Mouse (Mus musculus) CH12.LX (cell line): ENCODE measurements around the gene Fn1. TPM values are rescaled to one million over a fixed set of nuclear protein-coding genes. Genes with fewer than 3 reads are reported as not detected.

ENCODE experiments used
- DNase-seq: peaks from one replicate; pipeline ENCODE4 v3.0.0-alpha.2; 2013; ENCODE audit errors: extremely low read depth
- H3K27ac ChIP-seq: 2 replicates; pipeline ENCODE4 v1.5.1; 2012; ENCODE audit warnings: low read depth, mild to moderate bottlenecking, control low read depth, moderate library complexity; ENCODE audit not compliant: insufficient read depth
- H3K27me3 ChIP-seq: replicated peaks from 2 replicates; pipeline ENCODE3; 2012; ENCODE audit warnings: inconsistent platforms
- H3K36me3 ChIP-seq, 2 experiments: replicated peaks in 1 of 2; 2 replicates each; pipeline versions ENCODE3 to v1.6.1; 2012; ENCODE audit warnings: inconsistent platforms in 1 of 2, low read length in 1 of 2, mild to moderate bottlenecking in 1 of 2, mixed read lengths in 1 of 2, moderate library complexity in 1 of 2; ENCODE audit not compliant: control insufficient read depth in 1 of 2, insufficient read depth in 1 of 2
- H3K4me1 ChIP-seq, 2 experiments: 2 replicates each; pipeline ENCODE4 v1.6.1; 2012; ENCODE audit warnings: inconsistent platforms in 1 of 2, moderate library complexity in 1 of 2; ENCODE audit not compliant: insufficient read depth in 2 of 2, control insufficient read depth in 1 of 2
- H3K4me2 ChIP-seq: 2 replicates; pipeline ENCODE4 v1.6.1; 2012; ENCODE audit warnings: low read depth, mild to moderate bottlenecking, control low read depth; ENCODE audit not compliant: poor library complexity, insufficient read depth, severe bottlenecking
- H3K4me3 ChIP-seq, 3 experiments: fragments of 150-350 bp in 1 of 3; sonication (generic) in 1 of 3; replicated peaks in 1 of 3; 2 replicates each; pipeline versions ENCODE3 to v1.5.1; 2011 to 2012; ENCODE audit warnings: low read depth in 2 of 3, low read length in 2 of 3, mild to moderate bottlenecking in 2 of 3, moderate library complexity in 2 of 3, control low read depth in 1 of 3, improper control_type of control experiment in 1 of 3, inconsistent platforms in 1 of 3, mixed read lengths in 1 of 3; ENCODE audit not compliant: poor library complexity in 1 of 3
- H3K79me2 ChIP-seq: replicated peaks from 2 replicates; pipeline ENCODE4 v1.6.1; 2012; ENCODE audit warnings: mild to moderate bottlenecking, moderate library complexity; ENCODE audit not compliant: control insufficient read depth, poor library complexity, insufficient read depth, severe bottlenecking; ENCODE audit errors: extremely low read depth
- H3K9ac ChIP-seq: 2 replicates; pipeline ENCODE4 v1.6.1; 2012; ENCODE audit warnings: low read depth, mild to moderate bottlenecking, control low read depth, moderate library complexity; ENCODE audit not compliant: insufficient read depth
- H3K9me3 ChIP-seq: replicated peaks from 2 replicates; pipeline ENCODE3; 2012; ENCODE audit warnings: low read length, inconsistent platforms, mixed read lengths
- BHLHE40 ChIP-seq: IDR thresholded peaks from 2 replicates; pipeline ENCODE4 v1.6.1; 2011; ENCODE audit warnings: mild to moderate bottlenecking, low read depth, low read length, improper control_type of control experiment
- CHD2 ChIP-seq: IDR thresholded peaks from 2 replicates; pipeline ENCODE4 v1.6.1; 2011; ENCODE audit warnings: low read length, improper control_type of control experiment
- CTCF ChIP-seq, 2 experiments: IDR thresholded peaks in 1 of 2; conservative IDR thresholded peaks in 1 of 2; 2 replicates each; pipeline ENCODE4 v1.5.1; 2011 to 2012; ENCODE audit warnings: low read depth in 2 of 2, low read length in 2 of 2, improper control_type of control experiment in 1 of 2, inconsistent platforms in 1 of 2, mild to moderate bottlenecking in 1 of 2, moderate library complexity in 1 of 2
- ELF1 ChIP-seq: IDR thresholded peaks from 2 replicates; pipeline ENCODE4 v1.6.1; 2014; ENCODE audit warnings: low read depth, mild to moderate bottlenecking, inconsistent platforms, low read length, improper control_type of control experiment
- ETS1 ChIP-seq: conservative IDR thresholded peaks from 2 replicates; pipeline ENCODE4 v1.6.1; 2012; ENCODE audit warnings: low read depth, mild to moderate bottlenecking, inconsistent platforms, low read length, improper control_type of control experiment, moderate library complexity
- HCFC1 ChIP-seq: IDR thresholded peaks from 2 replicates; pipeline ENCODE4 v1.6.1; 2012; ENCODE audit warnings: low read depth, mild to moderate bottlenecking, inconsistent platforms, low read length, improper control_type of control experiment
- IRF4 ChIP-seq: IDR thresholded peaks from 2 replicates; pipeline ENCODE4 v1.6.1; 2014; ENCODE audit warnings: low read depth, mild to moderate bottlenecking, inconsistent platforms, low read length, improper control_type of control experiment
- MAFK ChIP-seq: IDR thresholded peaks from 2 replicates; pipeline ENCODE4 v1.6.1; 2011; ENCODE audit warnings: low read length, improper control_type of control experiment; ENCODE audit not compliant: insufficient replicate concordance
- MAX ChIP-seq: IDR thresholded peaks from 2 replicates; pipeline ENCODE4 v1.6.1; 2011; ENCODE audit warnings: low read length, improper control_type of control experiment
- MAZ ChIP-seq: IDR thresholded peaks from 2 replicates; pipeline ENCODE4 v1.6.1; 2012; ENCODE audit warnings: low read depth, mild to moderate bottlenecking, inconsistent platforms, low read length, improper control_type of control experiment, moderate library complexity
- MEF2A ChIP-seq: IDR thresholded peaks from 2 replicates; pipeline ENCODE4 v1.6.1; 2014; ENCODE audit warnings: low read depth, mild to moderate bottlenecking, inconsistent platforms, low read length, improper control_type of control experiment, borderline replicate concordance
- MXI1 ChIP-seq: IDR thresholded peaks from 2 replicates; pipeline ENCODE4 v1.6.1; 2011; ENCODE audit warnings: mild to moderate bottlenecking, low read depth, low read length, improper control_type of control experiment
- MYC ChIP-seq: IDR thresholded peaks from 2 replicates; pipeline ENCODE4 v1.6.1; 2011; ENCODE audit warnings: low read depth, mild to moderate bottlenecking, improper control_type of control experiment, low read length
- SIN3A ChIP-seq: IDR thresholded peaks from 2 replicates; pipeline ENCODE4 v1.6.1; 2012; ENCODE audit warnings: low read length, improper control_type of control experiment, inconsistent platforms
- UBTF ChIP-seq: IDR thresholded peaks from 2 replicates; pipeline ENCODE4 v1.6.1; 2012; ENCODE audit warnings: low read depth, mild to moderate bottlenecking, inconsistent platforms, low read length, improper control_type of control experiment, moderate library complexity
- dilution Hi-C: fragments of 300-500 bp; cut with MboI; formaldehyde crosslinking; loops from 2 replicates; pipeline ENCODE4 v1.14.3; 2020; ENCODE audit warnings: low sequenced_read_pairs; ENCODE audit not compliant: extremely low pct_unique_long_range_greater_than_20kb, extremely low pct_ligation_motif_present
- in situ Hi-C: fragments of 300-500 bp; cut with MboI; formaldehyde crosslinking; loops from 3 replicates; pipeline ENCODE4 v1.14.3; 2019; ENCODE audit warnings: low sequenced_read_pairs, low pct_ligation_motif_present, low pct_unique_long_range_greater_than_20kb, mixed read lengths
- polyA plus RNA-seq: library from polyadenylated mRNA; unstranded; fragments of >175 nt; gene quantifications from 2 replicates; pipeline ENCODE4 v1.2.1, GENCODE M21; 2012; ENCODE audit warnings: low read depth; ENCODE audit not compliant: insufficient read length
- total RNA-seq, 2 experiments: library from RNA; depleted of rRNA; stranded (reverse); fragments of 300-350 nt in 1 of 2; fragments of >200 nt in 1 of 2; gene quantifications; 2 replicates each; pipeline ENCODE4 v1.2.3; 2012 to 2014

Fn1 gene
- total and polyA plus RNA-seq, 3 experiments, result 0.17 to 0.20 TPM; not detected in 1

GRCm38 (mm10) chr1:71609916-71610315, 43.1 kb downstream of the Fn1 start:
- H3K4me2 ChIP-seq, result no peak overlapping the region
- no peaks in the 10 kb centered on the region for H3K27me3 ChIP-seq
- dilution Hi-C loops, result no loop called here
- H3K27ac ChIP-seq, result no peak overlapping the region
- in situ Hi-C loops, result no loop called here
- H3K9ac ChIP-seq, result no peak overlapping the region
- H3K79me2 ChIP-seq, result no peaks in the 10 kb centered on the region
- TF ChIP-seq SIN3A (no peak), CTCF (conservative IDR thresholded peaks at IDR 0.05 in 1 of 2, IDR thresholded peaks at IDR 0.05 in 1 of 2; ENCODE audit: low read depth in 2 of 2, low read length in 2 of 2) (no peak), MYC (no peak), CHD2 (no peak), UBTF (no peak), ETS1 (no peak), MAFK (no peak), HCFC1 (no peak), MAX (no peak)
- TF ChIP-seq, all 38 proteins: peak for 0
- no peak for DNase-seq
- H3K36me3 ChIP-seq, result no peaks in the 10 kb centered on the region
- H3K4me1 ChIP-seq, result no peaks in the 10 kb centered on the region
- no peak overlapping the region for H3K4me3 ChIP-seq
- no peaks in the 10 kb centered on the region for H3K9me3 ChIP-seq

DNA sequence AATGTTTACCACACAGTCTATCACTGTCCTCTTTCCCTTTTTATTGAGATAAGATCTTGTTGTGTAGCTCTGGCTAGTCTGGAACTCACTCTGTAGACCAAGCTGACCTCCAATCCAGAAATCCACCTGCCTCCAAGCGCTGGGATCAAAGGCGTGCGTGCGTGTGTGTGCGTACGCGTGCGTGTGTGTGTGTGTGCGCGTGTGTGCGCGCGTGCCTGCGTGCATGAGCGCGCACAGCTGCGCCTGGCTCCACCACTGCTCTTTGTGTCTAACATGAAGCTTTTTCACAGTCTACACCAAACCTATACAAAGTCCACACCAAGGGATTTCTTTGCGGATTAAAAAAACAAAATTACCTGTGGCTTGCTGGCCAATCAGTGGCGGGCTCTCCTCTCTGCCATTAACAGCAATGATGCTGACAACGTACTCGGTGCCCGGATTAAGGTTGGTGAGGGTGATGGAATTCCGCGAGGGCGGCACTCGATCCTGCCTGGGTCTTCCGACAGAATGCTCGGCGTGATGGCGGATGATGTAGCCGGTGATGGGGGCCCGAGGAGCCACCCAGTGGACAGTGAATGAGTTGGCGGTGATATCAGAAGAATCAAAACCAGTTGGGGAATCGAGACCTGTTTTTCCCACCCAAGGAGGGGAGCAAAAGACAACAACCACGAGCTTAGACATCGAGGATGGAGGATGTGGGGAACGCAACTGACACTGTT, 43.8 kb downstream of the Fn1 start:
- H3K4me3 ChIP-seq, result no peak overlapping the region
- in situ Hi-C loops, result no loop called here
- DNase-seq, result no peak
- no peaks in the 10 kb centered on the region for H3K4me1 ChIP-seq
- no peak overlapping the region for H3K27ac ChIP-seq
- H3K9ac ChIP-seq, result no peak overlapping the region
- no peaks in the 10 kb centered on the region for H3K79me2 ChIP-seq
- TF ChIP-seq ETS1, result no peak
- TF ChIP-seq MEF2A, result no peak
- no peak for TF ChIP-seq BHLHE40
- no peak for TF ChIP-seq MAZ
- no peak for TF ChIP-seq MAFK
- TF ChIP-seq SIN3A, result no peak
- no peak for TF ChIP-seq MXI1
- no peak for TF ChIP-seq HCFC1
- TF ChIP-seq IRF4, result no peak
- no peak for TF ChIP-seq ELF1
- TF ChIP-seq, all 38 proteins: peak for 0
- Histone ChIP-seq H3K27me3 (no peaks in the 10 kb centered on the region), H3K9me3 (no peaks in the 10 kb centered on the region), H3K4me2 (no peak overlapping the region), H3K36me3 (no peaks in the 10 kb centered on the region)
- dilution Hi-C loops, result no loop called here
